Comparison of ENCODE assay signal across 21 mouse cellular contexts in the genomic region with DNA sequence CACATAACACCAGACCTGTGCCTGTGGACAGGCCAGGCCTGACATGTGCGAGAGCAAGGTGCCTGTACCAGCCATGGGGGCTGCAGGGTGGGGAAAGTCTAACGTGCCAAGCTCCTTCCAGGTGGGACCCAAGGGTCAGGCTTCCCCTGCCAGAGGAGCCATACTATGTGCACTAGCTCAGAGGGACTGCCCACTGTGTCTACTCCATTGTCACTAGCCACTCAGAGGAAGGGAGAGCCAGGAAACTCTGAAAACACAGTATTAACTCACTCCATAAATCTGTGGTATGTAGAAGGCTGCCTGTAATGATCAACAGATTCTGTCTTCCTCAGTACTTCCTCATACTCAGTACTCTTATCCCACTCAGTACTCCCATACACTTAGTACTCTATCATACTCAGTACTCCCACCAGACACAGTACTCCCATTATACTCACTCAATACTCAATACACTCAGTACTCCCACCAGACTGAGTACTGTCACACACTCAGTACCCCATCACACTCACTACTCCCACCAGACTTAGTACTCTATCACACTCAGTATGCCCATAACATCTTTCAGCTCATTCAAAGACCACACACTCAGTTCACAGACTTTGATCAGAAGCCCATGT. TPM values are rescaled to one million over a fixed set of nuclear protein-coding genes. Genes with fewer than 3 reads are reported as not detected.
DNase-seq lines count a peak whose midpoint lies in the region; ATAC-seq and TF ChIP-seq lines count a peak whose summit lies in the region.
"Not testable (repeated sequence)": the region's sequence is repeated elsewhere in the genome, so short reads cannot be mapped to it uniquely, and the experiment has no call there.
"Had no signal": no experiment of that assay in that cellular context is flagged by ENCODE, and none has a peak within 500 bp of the region (broad histone marks: within the 10 kb centered on the region; RNA-seq: fewer than 3 reads in every experiment).

No protein-coding gene starts in this region.

- not testable (repeated sequence) for H3K4me1 ChIP-seq in embryonic facial prominence, embryonic 15.5 days; heart, embryonic 14.5 days (ENCODE audit: control insufficient read depth in 2 of 2, insufficient read depth in 2 of 2, low read length in 2 of 2); hindbrain, embryonic 13.5 days (replicated peaks); hindbrain, postnatal 0 days (ENCODE audit: insufficient read depth, low read length); liver, embryonic 11.5 days (replicated peaks; ENCODE audit: control insufficient read depth, insufficient read depth, low read length); midbrain, embryonic 14.5 days (ENCODE audit: control insufficient read depth, insufficient read depth, low read length)

- H3K4me3 ChIP-seq in embryonic facial prominence, embryonic 15.5 days (replicated peaks); heart, embryonic 14.5 days (ENCODE audit: control insufficient read depth in 1 of 2, insufficient read depth in 1 of 2, low read depth in 1 of 2, low read length in 2 of 2); hindbrain, embryonic 13.5 days; hindbrain, postnatal 0 days (ENCODE audit: low read length); liver, embryonic 11.5 days (ENCODE audit: low read depth, low read length); midbrain, embryonic 14.5 days (replicated peaks; ENCODE audit: low read depth, low read length): not testable (repeated sequence)

- not testable (repeated sequence) for H3K9ac ChIP-seq in embryonic facial prominence, embryonic 15.5 days; heart, embryonic 14.5 days (ENCODE audit: low read length); hindbrain, embryonic 13.5 days; hindbrain, postnatal 0 days (replicated peaks; ENCODE audit: low read length); liver, embryonic 11.5 days (ENCODE audit: low read depth, low read length); midbrain, embryonic 14.5 days (replicated peaks; ENCODE audit: low read length)

- H3K27me3 ChIP-seq in embryonic facial prominence, embryonic 15.5 days; heart, embryonic 14.5 days (ENCODE audit: control insufficient read depth, insufficient read depth, low read length); hindbrain, embryonic 13.5 days; hindbrain, postnatal 0 days (ENCODE audit: insufficient read depth, low read length); liver, embryonic 11.5 days (replicated peaks; ENCODE audit: control insufficient read depth, insufficient read depth, low read length); midbrain, embryonic 14.5 days (ENCODE audit: control insufficient read depth, insufficient read depth, low read length): not testable (repeated sequence)

- not testable (repeated sequence) for H3K9me3 ChIP-seq in embryonic facial prominence, embryonic 15.5 days (replicated peaks); heart, embryonic 14.5 days (ENCODE audit: control insufficient read depth, low read length); hindbrain, embryonic 13.5 days; hindbrain, postnatal 0 days (ENCODE audit: low read length); liver, embryonic 11.5 days (ENCODE audit: control insufficient read depth, low read length); midbrain, embryonic 14.5 days (ENCODE audit: control insufficient read depth, low read length)

- not testable (repeated sequence) for DNase-seq in hindbrain, postnatal 0 days (ENCODE audit: low spot score); liver, embryonic 11.5 days (ENCODE audit: low spot score); midbrain, embryonic 14.5 days

- H3K4me2 ChIP-seq in embryonic facial prominence, embryonic 15.5 days (replicated peaks); heart, embryonic 14.5 days (ENCODE audit: low read length); hindbrain, embryonic 13.5 days; hindbrain, postnatal 0 days (ENCODE audit: low read depth, low read length); liver, embryonic 11.5 days; midbrain, embryonic 14.5 days (ENCODE audit: low read length): not testable (repeated sequence)

- no CpG with 5 or more reads among the region's 2 CpGs for WGBS in embryonic facial prominence, embryonic 15.5 days
- no CpG with 5 or more reads among the region's 2 CpGs for WGBS in heart, embryonic 14.5 days
- WGBS in hindbrain, embryonic 13.5 days: no CpG with 5 or more reads among the region's 2 CpGs
- WGBS in hindbrain, postnatal 0 days: no CpG with 5 or more reads among the region's 2 CpGs
- no CpG with 5 or more reads among the region's 2 CpGs for WGBS in liver, embryonic 11.5 days
- WGBS in midbrain, embryonic 14.5 days: no CpG with 5 or more reads among the region's 2 CpGs

- ATAC-seq in embryonic facial prominence, embryonic 15.5 days (ENCODE audit: insufficient number of reproducible peaks, low FRiP score, low TSS enrichment, low read depth): peak; percentile 41; the same call in 1 of the 2 replicates
- peak; percentile 33; the same call in 1 of the 2 replicates for ATAC-seq in heart, embryonic 14.5 days (ENCODE audit: insufficient number of reproducible peaks, insufficient read depth, low FRiP score, low read depth)
- 0 out of 2 replicates have a peak, but pooled peaks have one; percentile 39 for ATAC-seq in hindbrain, embryonic 13.5 days (ENCODE audit: low FRiP score)
- ATAC-seq in hindbrain, postnatal 0 days: peak; percentile 28; the same call in 1 of the 2 replicates
- 0 out of 2 replicates have a peak, but pooled peaks have one; percentile 31 for ATAC-seq in liver, embryonic 11.5 days (replicated peaks; ENCODE audit: low FRiP score)
- ATAC-seq in midbrain, embryonic 14.5 days (ENCODE audit: low FRiP score, low TSS enrichment): peak; percentile 49; the same call in 1 of the 2 replicates

- H3K27ac ChIP-seq in embryonic facial prominence, embryonic 15.5 days (replicated peaks); heart, embryonic 14.5 days (replicated peaks in 1 of 2; ENCODE audit: control insufficient read depth in 1 of 2, insufficient read depth in 1 of 2, low read depth in 2 of 2, low read length in 2 of 2); hindbrain, embryonic 13.5 days; hindbrain, postnatal 0 days; liver, embryonic 11.5 days (ENCODE audit: low read depth, low read length); midbrain, embryonic 14.5 days (replicated peaks; ENCODE audit: low read depth, low read length): not testable (repeated sequence)

- not testable (repeated sequence) for TF ChIP-seq CTCF in hindbrain, postnatal 0 days (IDR thresholded peaks at IDR 0.05; ENCODE audit: low read depth)

- H3K36me3 ChIP-seq in embryonic facial prominence, embryonic 15.5 days; heart, embryonic 14.5 days (ENCODE audit: control insufficient read depth, insufficient read depth, low read length); hindbrain, embryonic 13.5 days; hindbrain, postnatal 0 days (ENCODE audit: insufficient read depth, low read length); liver, embryonic 11.5 days (ENCODE audit: control insufficient read depth, insufficient read depth, low read length); midbrain, embryonic 14.5 days (ENCODE audit: control insufficient read depth, insufficient read depth, low read length): not testable (repeated sequence)

RNA-seq across cellular contexts. Expression of a gene that starts 3.2 kb away (rescaled TPM):
- 0.23 and 0.26 TPM in 2 replicates for polyA plus RNA-seq in embryonic facial prominence, embryonic 15.5 days (2015; fragmentation: Nextera tagmentation; extraction: Ambion mirVana)
- not detected in 2 replicates for polyA plus RNA-seq in heart, embryonic 14.5 days (2014; fragmentation: Nextera tagmentation; extraction: Ambion mirVana)
- polyA plus RNA-seq in hindbrain, embryonic 13.5 days (2015; fragmentation: Nextera tagmentation; extraction: Ambion mirVana): 0.12 TPM in 1 of 2 replicates, not detected in the other
- 0.18 TPM in 1 of 2 replicates, not detected in the other for total RNA-seq in hindbrain, postnatal 0 days (2014; rRNA removed)
- 0.05 TPM in 1 of 2 replicates, not detected in the other for polyA plus RNA-seq in hindbrain, postnatal 0 days (2015; fragmentation: Nextera tagmentation; extraction: Ambion mirVana)
- polyA plus RNA-seq in liver, embryonic 11.5 days (2014; fragmentation: Nextera tagmentation; extraction: Ambion mirVana): not detected in 2 replicates
- not detected in 2 replicates for polyA plus RNA-seq in midbrain, embryonic 14.5 days (2014; fragmentation: Nextera tagmentation; extraction: Ambion mirVana)
- total RNA-seq: heart, postnatal 36 days had no signal
- polyA plus RNA-seq: activated CD4-positive, CD25-positive, alpha-beta regulatory T cell, adult 4 months; cortical plate, adult 2 months; embryonic facial prominence, embryonic 14.5 days; erythroblast, embryonic 14.5 days; forebrain, embryonic 10.5 days; forebrain, embryonic 14.5 days; heart, postnatal 0 days; intestine, embryonic 15.5 days had no signal

RNA-seq across cellular contexts. Expression of a gene that starts 16.7 kb away (rescaled TPM):
- polyA plus RNA-seq in embryonic facial prominence, embryonic 15.5 days (2015; fragmentation: Nextera tagmentation; extraction: Ambion mirVana): not detected in 2 replicates
- polyA plus RNA-seq in heart, embryonic 14.5 days (2014; fragmentation: Nextera tagmentation; extraction: Ambion mirVana): not detected in 2 replicates
- not detected in 2 replicates for polyA plus RNA-seq in hindbrain, embryonic 13.5 days (2015; fragmentation: Nextera tagmentation; extraction: Ambion mirVana)
- total RNA-seq in hindbrain, postnatal 0 days (2014; rRNA removed): not detected in 2 replicates
- polyA plus RNA-seq in hindbrain, postnatal 0 days (2015; fragmentation: Nextera tagmentation; extraction: Ambion mirVana): not detected in 2 replicates
- not detected in 2 replicates for polyA plus RNA-seq in liver, embryonic 11.5 days (2014; fragmentation: Nextera tagmentation; extraction: Ambion mirVana)
- polyA plus RNA-seq in midbrain, embryonic 14.5 days (2014; fragmentation: Nextera tagmentation; extraction: Ambion mirVana): not detected in 2 replicates
- total RNA-seq: adrenal gland, adult 18-20 months; adrenal gland, postnatal 14 days; CH12.LX; gastrocnemius, adult 8-10 months; gastrocnemius, postnatal 36 days; heart, postnatal 36 days had no signal
- polyA plus RNA-seq: activated CD4-positive, CD25-positive, alpha-beta regulatory T cell, adult 4 months; cortical plate, adult 2 months; embryonic facial prominence, embryonic 14.5 days; erythroblast, embryonic 14.5 days; forebrain, embryonic 10.5 days; forebrain, embryonic 14.5 days; heart, postnatal 0 days; intestine, embryonic 15.5 days; Patski had no signal

RNA-seq across cellular contexts. Expression of a gene that starts 36.0 kb away (rescaled TPM):
- polyA plus RNA-seq in embryonic facial prominence, embryonic 15.5 days (2015; fragmentation: Nextera tagmentation; extraction: Ambion mirVana): 0.16 TPM in 1 of 2 replicates, not detected in the other
- not detected in 2 replicates for polyA plus RNA-seq in heart, embryonic 14.5 days (2014; fragmentation: Nextera tagmentation; extraction: Ambion mirVana)
- polyA plus RNA-seq in hindbrain, embryonic 13.5 days (2015; fragmentation: Nextera tagmentation; extraction: Ambion mirVana): not detected in 2 replicates
- not detected in 2 replicates for total RNA-seq in hindbrain, postnatal 0 days (2014; rRNA removed)
- polyA plus RNA-seq in hindbrain, postnatal 0 days (2015; fragmentation: Nextera tagmentation; extraction: Ambion mirVana): not detected in 2 replicates
- not detected in 2 replicates for polyA plus RNA-seq in liver, embryonic 11.5 days (2014; fragmentation: Nextera tagmentation; extraction: Ambion mirVana)
- polyA plus RNA-seq in midbrain, embryonic 14.5 days (2014; fragmentation: Nextera tagmentation; extraction: Ambion mirVana): not detected in 2 replicates
- total RNA-seq: adrenal gland, adult 18-20 months; adrenal gland, postnatal 14 days; CH12.LX; gastrocnemius, adult 8-10 months; gastrocnemius, postnatal 36 days; heart, postnatal 36 days had no signal
- polyA plus RNA-seq: activated CD4-positive, CD25-positive, alpha-beta regulatory T cell, adult 4 months; cortical plate, adult 2 months; embryonic facial prominence, embryonic 14.5 days; erythroblast, embryonic 14.5 days; forebrain, embryonic 10.5 days; forebrain, embryonic 14.5 days; heart, postnatal 0 days; intestine, embryonic 15.5 days had no signal
